Mouse (Mus musculus) liver, embryonic 16.5 days (tissue): ENCODE results near the gene Tmem206. TPM values are rescaled to one million over a fixed set of nuclear protein-coding genes. Genes with fewer than 3 reads are reported as not detected.

Experiments
- ATAC-seq: fragments of 200-750 bp; cut with Nextera tagmentation; 2 replicates; pipeline ENCODE4 v1.8.0; 2017; ENCODE audit warnings: low read depth, mild to moderate bottlenecking, moderate number of reproducible peaks, moderate library complexity
- H3K27ac ChIP-seq: fragments of 300-500 bp; sonication (generic); 2 replicates; pipeline ENCODE4 v1.5.1; 2014; ENCODE audit warnings: mild to moderate bottlenecking, low read length
- H3K27me3 ChIP-seq: fragments of 300-500 bp; sonication (generic); 2 replicates; pipeline ENCODE4 v1.6.1; 2014; ENCODE audit warnings: low read depth, low read length, mixed read lengths; ENCODE audit not compliant: control insufficient read depth, insufficient read depth
- H3K36me3 ChIP-seq: fragments of 300-500 bp; sonication (generic); 2 replicates; pipeline ENCODE4 v1.6.1; 2014; ENCODE audit warnings: mild to moderate bottlenecking; ENCODE audit not compliant: control insufficient read depth, insufficient read depth
- H3K4me1 ChIP-seq: fragments of 300-500 bp; sonication (generic); 2 replicates; pipeline ENCODE4 v1.6.1; 2014; ENCODE audit warnings: low read depth, low read length, mixed read lengths; ENCODE audit not compliant: control insufficient read depth
- H3K4me2 ChIP-seq: fragments of 300-500 bp; sonication (generic); 2 replicates; pipeline ENCODE4 v1.6.1; 2014; ENCODE audit warnings: low read depth, low read length, mixed read lengths
- H3K4me3 ChIP-seq: fragments of 300-500 bp; sonication (generic); 2 replicates; pipeline ENCODE4 v1.5.1; 2014; ENCODE audit warnings: low read depth, mild to moderate bottlenecking, low read length
- H3K9ac ChIP-seq: fragments of 300-500 bp; sonication (generic); 2 replicates; pipeline ENCODE4 v1.6.1; 2014; ENCODE audit warnings: low read depth, low read length
- H3K9me3 ChIP-seq: fragments of 300-500 bp; sonication (generic); replicated peaks from 2 replicates; pipeline ENCODE4 v1.6.1; 2016; ENCODE audit warnings: low read length; ENCODE audit not compliant: control insufficient read depth
- WGBS: fragments of 180-500 bp; shearing (Covaris S2); extraction: QIAGEN DNeasy Blood & Tissue Kit; methylation state at CpG from one replicate; pipeline ENCODE4 v1.1.7; 2014; ENCODE audit not compliant: insufficient replicate concordance; 5-methylcytosine and 5-hydroxymethylcytosine counted together
- polyA plus RNA-seq: library from polyadenylated mRNA; unstranded; fragments of >200 nt; fragmentation: Nextera tagmentation; extraction: Ambion mirVana; gene quantifications from 2 replicates; pipeline ENCODE4 v1.2.1, GENCODE M21; 2015

The Tmem206 gene
- polyA plus RNA-seq, 1 experiment from 2014 or later = 6.1 TPM

DNA sequence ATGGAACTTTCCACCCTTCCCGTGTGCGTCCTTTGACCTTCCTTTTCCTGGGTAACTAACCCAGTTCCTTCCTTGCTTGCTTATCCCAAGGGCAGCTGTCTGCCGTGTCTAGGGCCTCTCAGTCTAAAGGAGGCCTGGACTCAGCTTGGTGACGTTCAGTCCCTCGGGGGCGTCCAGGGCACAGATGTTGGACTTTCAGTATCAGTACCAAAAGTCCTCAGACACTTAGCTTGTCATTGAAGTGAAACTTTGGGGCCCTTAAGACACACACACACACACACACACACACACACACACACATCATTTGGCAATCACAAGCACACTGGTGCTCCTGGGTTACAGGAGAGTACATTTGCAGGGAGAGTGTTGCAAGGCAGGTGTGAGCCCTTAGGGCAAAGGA lies 21.5 kb upstream of the Tmem206 start:
- ATAC-seq = no peak
- Histone ChIP-seq H3K4me2 (no peak overlapping the region), H3K36me3 (peaks cover 2% of the 10 kb centered on the region; the same call in 1 of the 2 replicates), H3K27ac (no peak overlapping the region), H3K4me3 (no peak overlapping the region), H3K9me3 (no peaks in the 10 kb centered on the region; the same call in 1 of the 2 replicates), H3K4me1 (no peaks in the 10 kb centered on the region), H3K27me3 (no peaks in the 10 kb centered on the region), H3K9ac (no peak overlapping the region)
- WGBS = 64% methylated on average over 6 of the region's 6 CpGs

DNA sequence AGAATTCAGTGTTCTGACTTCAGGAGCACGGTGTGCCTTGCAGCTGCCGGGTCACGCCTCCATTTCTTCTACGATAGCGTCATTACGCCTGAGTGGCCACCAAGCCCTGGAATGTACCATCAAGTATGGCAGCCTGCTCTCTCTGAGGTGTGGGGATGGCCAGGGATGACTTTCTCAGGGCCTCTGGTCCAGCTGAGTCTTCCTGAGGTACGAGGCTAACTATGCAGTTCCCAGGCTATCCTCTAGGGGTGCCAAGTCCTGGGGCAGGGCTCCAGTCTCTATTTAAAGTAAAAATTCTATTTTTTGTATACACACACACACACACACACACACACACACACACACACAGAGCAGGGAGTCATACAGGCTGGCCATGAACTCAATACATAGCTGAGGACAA lies 20.1 kb upstream of the Tmem206 start:
- Histone ChIP-seq H3K36me3 (peaks cover 2% of the 10 kb centered on the region; the same call in 1 of the 2 replicates), H3K4me1 (no peaks in the 10 kb centered on the region), H3K9me3 (no peaks in the 10 kb centered on the region; the same call in 1 of the 2 replicates), H3K4me2 (no peak overlapping the region), H3K9ac (no peak overlapping the region), H3K27me3 (no peaks in the 10 kb centered on the region), H3K4me3 (no peak overlapping the region), H3K27ac (no peak overlapping the region)
- 69% methylated on average over 7 of the region's 7 CpGs for WGBS
- no peak for ATAC-seq

DNA sequence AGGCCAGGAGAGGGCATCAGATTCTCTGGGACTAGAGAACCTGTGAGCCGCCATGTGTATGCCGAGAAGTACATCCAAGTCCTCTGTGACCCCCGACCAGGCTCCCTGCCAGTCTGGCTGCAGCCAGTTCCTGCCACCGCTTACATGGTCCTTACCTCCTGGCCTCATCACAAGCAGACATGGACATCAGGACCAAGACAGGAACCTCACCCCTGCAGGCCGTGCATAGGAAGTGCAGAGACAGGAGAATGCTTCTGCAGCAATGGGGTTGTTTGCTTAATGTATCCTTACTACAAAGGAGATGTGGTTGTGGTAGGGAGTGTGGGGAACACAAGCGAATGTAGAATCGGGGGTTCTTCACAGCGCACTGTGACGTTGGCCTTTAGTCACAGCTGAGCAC lies 19.4 kb upstream of the Tmem206 start:
- Histone ChIP-seq H3K36me3 (peaks cover 2% of the 10 kb centered on the region; the same call in 1 of the 2 replicates), H3K27me3 (no peaks in the 10 kb centered on the region), H3K9ac (no peak overlapping the region), H3K4me2 (no peak overlapping the region), H3K4me1 (no peaks in the 10 kb centered on the region), H3K9me3 (no peaks in the 10 kb centered on the region; the same call in 1 of the 2 replicates), H3K27ac (no peak overlapping the region), H3K4me3 (no peak overlapping the region)
- WGBS = 82% methylated on average over 9 of the region's 9 CpGs
- no peak for ATAC-seq

DNA sequence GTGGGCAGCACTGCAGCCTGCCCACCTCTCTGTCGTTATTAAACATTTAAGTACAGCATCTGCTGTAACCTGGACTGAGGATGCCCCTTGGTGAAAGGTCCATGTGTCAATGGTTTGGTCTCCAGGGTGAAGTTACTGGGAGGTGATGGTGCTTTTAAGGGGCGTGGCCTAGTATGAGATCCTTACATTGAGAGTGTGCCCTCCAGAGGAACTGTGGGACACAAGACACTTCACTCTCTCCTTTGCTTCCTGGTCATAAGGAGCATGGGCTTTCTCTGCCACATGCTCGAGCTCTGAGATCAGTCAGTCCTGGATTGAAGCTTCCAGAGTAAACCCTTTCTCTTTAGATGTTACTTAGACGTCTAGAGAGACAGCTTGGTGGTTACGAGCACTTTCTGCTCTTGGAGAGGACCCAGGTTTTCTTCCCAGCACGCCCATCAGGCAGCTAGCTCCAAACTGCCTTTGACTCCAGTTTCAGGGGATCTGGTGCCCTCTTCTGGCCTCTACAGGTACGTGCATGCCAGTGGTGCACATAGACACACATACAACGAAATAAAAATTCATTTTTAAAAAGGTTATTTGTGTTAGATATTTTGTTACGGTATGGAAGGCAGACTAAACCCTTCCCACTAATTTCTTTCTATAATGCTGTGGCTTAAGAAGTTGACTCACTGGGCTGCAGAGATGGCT lies 17.8 kb upstream of the Tmem206 start:
- no peaks in the 10 kb centered on the region for H3K4me1 ChIP-seq
- peaks cover 2% of the 10 kb centered on the region; the same call in 1 of the 2 replicates for H3K36me3 ChIP-seq
- H3K4me3 ChIP-seq = no peak overlapping the region
- ATAC-seq = no peak
- no peak overlapping the region for H3K9ac ChIP-seq
- no peak overlapping the region for H3K4me2 ChIP-seq
- H3K9me3 ChIP-seq = no peaks in the 10 kb centered on the region; the same call in 1 of the 2 replicates
- no peak overlapping the region for H3K27ac ChIP-seq
- no peaks in the 10 kb centered on the region for H3K27me3 ChIP-seq
- WGBS = 70% methylated on average over 9 of the region's 9 CpGs

DNA sequence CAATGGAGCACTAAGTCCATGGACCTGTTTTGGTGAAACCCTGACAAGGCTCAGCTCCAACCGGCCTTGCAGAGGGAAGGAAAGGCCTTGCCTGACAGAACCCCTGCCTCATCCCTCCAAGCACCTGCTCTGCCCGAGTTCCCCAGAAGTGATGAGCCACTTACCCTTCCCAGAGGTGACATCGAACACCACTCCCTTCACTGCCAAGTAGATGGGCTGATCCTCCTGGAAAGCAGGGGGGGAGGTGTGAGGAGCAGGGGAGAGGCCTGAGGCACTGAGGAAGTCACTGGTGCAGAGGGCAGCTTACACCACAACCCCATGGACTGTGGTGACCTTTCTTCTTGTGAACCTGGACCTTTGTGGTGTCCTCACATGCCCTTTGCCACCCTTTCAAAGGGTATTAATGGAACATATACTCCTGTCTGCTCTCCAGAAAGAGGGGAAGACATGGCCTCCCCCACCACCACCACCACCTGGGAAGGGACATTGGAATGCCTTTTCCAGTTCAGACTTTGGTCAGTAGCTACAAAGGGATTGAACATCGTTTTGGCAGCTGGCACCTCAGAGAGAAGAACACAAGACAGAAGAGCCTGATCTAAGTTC lies 14.3 kb upstream of the Tmem206 start:
- H3K4me1 ChIP-seq = peaks cover 3% of the 10 kb centered on the region
- no peaks in the 10 kb centered on the region; the same call in 1 of the 2 replicates for H3K9me3 ChIP-seq
- H3K4me3 ChIP-seq = no peak overlapping the region
- no peak for ATAC-seq
- no peak overlapping the region for H3K9ac ChIP-seq
- no peaks in the 10 kb centered on the region for H3K27me3 ChIP-seq
- peaks cover 2% of the 10 kb centered on the region; the same call in 1 of the 2 replicates for H3K36me3 ChIP-seq
- no peak overlapping the region for H3K4me2 ChIP-seq
- WGBS = 70% methylated on average over 4 of the region's 4 CpGs
- H3K27ac ChIP-seq = no peak overlapping the region

DNA sequence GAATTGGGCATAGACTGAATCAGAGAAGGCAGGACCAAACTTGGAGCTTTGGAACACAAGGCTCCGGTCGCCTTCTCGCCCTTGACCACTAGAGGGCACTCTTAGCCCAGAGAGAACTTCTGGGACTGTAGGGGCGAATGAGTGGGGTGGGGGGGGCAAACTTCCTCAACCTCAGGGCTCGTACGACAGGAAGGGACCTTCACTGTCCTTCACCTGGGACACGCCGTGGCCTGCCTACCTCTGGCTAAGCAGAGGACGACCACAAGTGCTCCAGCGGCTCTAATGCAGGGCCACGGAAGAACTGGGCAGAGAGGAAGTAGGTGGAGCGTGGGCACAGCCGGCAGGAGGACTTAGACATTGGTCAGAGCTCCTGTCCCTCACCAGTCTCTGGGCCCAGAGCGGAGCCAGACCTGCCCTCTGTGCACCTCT lies 13.2 kb upstream of the Tmem206 start:
- peak; percentile 91 for ATAC-seq
- Histone ChIP-seq H3K9me3 (no peaks in the 10 kb centered on the region; the same call in 1 of the 2 replicates), H3K27ac (0 out of 2 replicates have a peak overlapping the region, but pooled peaks have one; percentile 43), H3K4me1 (peaks cover 9% of the 10 kb centered on the region), H3K36me3 (peaks cover 2% of the 10 kb centered on the region; the same call in 1 of the 2 replicates), H3K4me2 (peak overlapping the region; percentile 72), H3K27me3 (no peaks in the 10 kb centered on the region), H3K9ac (peak overlapping the region; percentile 63), H3K4me3 (peak overlapping the region; percentile 69)
- 0% methylated on average over 14 of the region's 14 CpGs for WGBS

DNA sequence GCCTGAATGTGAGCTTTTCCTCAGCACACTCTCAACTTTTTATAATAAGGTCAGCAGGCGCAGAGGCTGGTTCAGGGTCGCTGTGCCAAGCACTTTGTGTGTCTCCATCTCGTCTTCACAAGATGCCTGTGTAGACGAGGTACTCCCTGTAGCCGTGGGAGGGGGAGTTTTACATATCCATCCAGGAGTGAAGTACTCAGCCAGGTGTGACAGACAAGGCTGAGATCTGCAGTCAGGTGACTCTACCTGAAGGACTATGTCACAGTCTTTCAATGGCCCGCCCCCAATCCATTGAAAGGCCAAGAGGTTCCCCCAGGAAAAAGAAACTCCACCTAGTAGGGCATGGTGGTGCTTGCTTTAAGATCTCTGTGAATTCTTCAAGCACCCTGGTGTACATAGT lies 12.6 kb upstream of the Tmem206 start:
- Histone ChIP-seq H3K9me3 (no peaks in the 10 kb centered on the region), H3K9ac (peak overlapping the region; percentile 63; the same call in 1 of the 2 replicates), H3K4me2 (peak overlapping the region; percentile 72), H3K27me3 (no peaks in the 10 kb centered on the region), H3K36me3 (no peaks in the 10 kb centered on the region), H3K27ac (no peak overlapping the region), H3K4me3 (peak overlapping the region; percentile 69), H3K4me1 (peaks cover 10% of the 10 kb centered on the region)
- WGBS = 60% methylated on average over 6 of the region's 6 CpGs
- ATAC-seq = no peak

DNA sequence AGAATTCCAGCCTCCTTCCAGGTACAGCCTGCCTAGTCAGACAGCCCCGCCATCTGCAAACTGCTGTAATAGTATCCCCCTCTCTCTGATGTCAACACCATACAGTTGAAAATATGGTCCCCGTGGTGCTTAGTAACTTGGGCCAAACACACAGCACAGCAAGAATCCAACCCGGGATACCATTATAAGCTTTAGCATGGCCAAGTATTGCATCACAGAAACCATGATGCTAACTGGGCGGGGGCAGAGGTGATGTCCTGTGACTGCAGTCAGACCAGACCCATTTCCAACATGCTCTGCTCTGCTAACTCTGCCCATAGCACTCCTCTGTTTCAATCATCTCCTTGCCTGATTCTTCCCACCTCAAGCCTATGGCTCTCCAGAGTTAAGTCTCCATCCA lies 11.8 kb upstream of the Tmem206 start:
- Histone ChIP-seq H3K9ac (no peak overlapping the region), H3K27ac (no peak overlapping the region), H3K4me2 (no peak overlapping the region), H3K9me3 (no peaks in the 10 kb centered on the region), H3K4me3 (no peak overlapping the region), H3K27me3 (no peaks in the 10 kb centered on the region), H3K36me3 (no peaks in the 10 kb centered on the region), H3K4me1 (peaks cover 14% of the 10 kb centered on the region)
- WGBS = 64% methylated on average over 4 of the region's 4 CpGs
- ATAC-seq = no peak

DNA sequence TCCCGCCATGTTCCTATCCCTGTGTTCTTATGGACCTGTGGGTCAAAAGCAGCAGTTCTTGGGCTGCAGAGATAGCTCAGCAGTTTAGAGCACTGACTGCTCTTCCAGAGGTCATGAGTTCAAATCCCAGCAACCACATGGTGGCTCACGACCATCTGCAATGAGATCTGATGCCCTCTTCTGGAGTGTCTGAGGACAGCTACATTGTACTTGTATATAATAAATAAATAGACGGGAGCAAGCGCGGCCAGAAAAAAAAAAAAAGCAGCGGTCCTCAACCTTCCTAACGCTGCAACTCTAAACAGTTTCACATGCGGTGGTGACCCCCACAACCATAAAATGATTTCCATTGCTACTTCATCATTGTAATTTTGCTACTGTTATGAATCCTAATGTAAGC lies 8.9 kb upstream of the Tmem206 start:
- H3K36me3 ChIP-seq = no peaks in the 10 kb centered on the region
- no peak for ATAC-seq
- H3K4me2 ChIP-seq = peak overlapping the region; percentile 88; the same call in 1 of the 2 replicates
- H3K27me3 ChIP-seq = no peaks in the 10 kb centered on the region
- no peaks in the 10 kb centered on the region for H3K9me3 ChIP-seq
- WGBS = 81% methylated on average over 8 of the region's 8 CpGs
- no peak overlapping the region; the same call in 1 of the 2 replicates for H3K4me3 ChIP-seq
- no peak overlapping the region for H3K9ac ChIP-seq
- H3K4me1 ChIP-seq = peaks cover 20% of the 10 kb centered on the region
- H3K27ac ChIP-seq = no peak overlapping the region; the same call in 1 of the 2 replicates
